Mouse (Mus musculus) gastrocnemius, adult 8-10 months (tissue): Measurements from ENCODE around the gene Slc7a11. TPM values are rescaled to one million over a fixed set of nuclear protein-coding genes. Genes with fewer than 3 reads are reported as not detected.

Experiments used
- DNase-seq, 2 experiments: peaks; one replicate each; pipeline ENCODE4 v3.0.0; 2022; ENCODE audit warnings: low spot score in 2 of 2
- total RNA-seq, 4 experiments: library from RNA; stranded (reverse); gene quantifications; 2 replicates each; pipeline ENCODE4 v1.2.4; 2022

The Slc7a11 gene
- total RNA-seq, 4 experiments from 2014 or later, result 0.05 to 0.12 (median 0.09) TPM; not detected in 1

DNA sequence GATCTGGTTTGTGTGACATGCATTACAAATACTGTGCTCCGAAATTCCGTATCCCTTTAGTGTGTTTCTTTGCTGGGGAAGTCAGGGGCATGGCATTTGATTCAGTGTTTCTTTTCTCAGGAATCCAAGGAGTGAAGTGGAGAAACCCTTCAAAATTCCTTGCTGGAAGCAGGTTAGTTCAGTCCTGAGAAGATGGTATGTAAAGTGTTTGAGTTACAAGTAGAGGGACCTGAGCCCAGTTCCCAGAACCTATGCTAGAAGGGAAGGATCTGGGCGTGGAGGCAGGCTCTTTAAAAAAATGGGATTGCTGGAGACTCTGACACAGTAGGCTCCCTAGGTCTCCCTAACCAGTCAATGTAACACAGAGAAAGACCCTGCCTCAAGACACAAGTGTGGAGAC is 572.6 kb downstream of the Slc7a11 start:
- DNase-seq, result no peak

DNA sequence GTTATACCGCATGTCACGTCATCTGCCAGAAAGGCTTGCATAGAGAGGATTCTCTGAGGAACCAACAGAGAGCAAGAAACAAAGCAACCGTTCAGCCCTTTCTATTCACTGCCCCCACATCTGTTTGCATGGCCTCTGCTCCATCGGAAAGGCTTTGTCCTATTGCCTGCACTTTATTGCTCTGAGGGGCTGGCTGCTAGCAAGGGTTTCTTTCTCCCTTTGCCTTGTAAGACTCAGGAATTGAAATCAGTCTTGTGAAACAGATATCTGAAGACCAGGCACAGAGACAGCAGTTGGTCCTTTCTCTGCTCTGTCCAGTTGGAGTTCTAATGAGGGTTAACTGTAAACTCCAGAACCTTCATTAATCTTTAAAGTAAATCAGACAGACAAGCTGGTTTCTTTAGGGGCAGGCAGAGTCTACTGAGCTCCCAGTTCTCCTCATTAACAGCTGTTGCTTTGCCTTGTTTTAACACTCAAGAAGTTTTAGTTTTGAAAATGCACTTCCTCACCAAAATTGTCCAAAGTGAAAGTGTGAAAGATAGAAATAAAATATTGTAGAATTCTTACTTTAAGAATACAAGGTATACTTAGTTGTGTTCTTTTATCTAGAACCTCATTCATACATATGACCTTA is 575.3 kb downstream of the Slc7a11 start:
- DNase-seq, result no peak

DNA sequence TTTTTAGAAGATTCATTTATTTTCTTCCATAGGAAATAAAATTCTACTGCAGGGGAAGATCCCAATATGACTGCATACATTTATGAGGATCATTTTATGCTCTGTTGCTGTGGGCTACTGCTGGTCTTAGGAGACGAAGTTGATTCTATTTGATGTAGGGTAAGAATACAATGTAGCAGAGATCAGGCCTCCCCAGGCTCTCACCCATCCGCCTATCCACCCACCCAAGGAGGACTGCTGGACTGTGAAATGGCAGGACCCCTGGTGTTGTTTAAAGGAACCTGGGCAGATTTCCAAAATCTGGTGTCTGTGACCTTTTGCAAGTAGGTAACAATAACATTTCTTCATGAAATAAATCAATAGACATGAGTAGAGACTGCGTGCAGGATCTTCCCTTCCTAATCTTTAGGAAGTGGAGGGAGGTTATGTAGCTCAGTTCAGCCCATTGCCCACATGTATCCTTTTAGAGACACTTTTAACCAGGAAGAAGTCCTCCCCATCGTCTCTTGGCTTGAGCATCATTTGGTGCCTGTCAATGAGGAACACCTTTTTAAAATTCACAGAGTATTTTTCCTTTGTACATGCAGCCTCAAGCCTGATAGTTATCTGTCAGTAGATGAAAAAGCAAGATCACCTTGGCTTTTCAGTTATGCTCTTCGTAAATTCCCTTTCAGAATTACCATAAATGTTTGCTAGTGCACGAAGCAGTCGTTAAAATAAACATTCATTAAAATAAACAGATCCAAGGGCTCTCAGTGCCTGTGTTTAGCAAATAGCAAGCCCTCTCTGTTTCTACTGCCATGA is 576.1 kb downstream of the Slc7a11 start:
- DNase-seq, result no peak

DNA sequence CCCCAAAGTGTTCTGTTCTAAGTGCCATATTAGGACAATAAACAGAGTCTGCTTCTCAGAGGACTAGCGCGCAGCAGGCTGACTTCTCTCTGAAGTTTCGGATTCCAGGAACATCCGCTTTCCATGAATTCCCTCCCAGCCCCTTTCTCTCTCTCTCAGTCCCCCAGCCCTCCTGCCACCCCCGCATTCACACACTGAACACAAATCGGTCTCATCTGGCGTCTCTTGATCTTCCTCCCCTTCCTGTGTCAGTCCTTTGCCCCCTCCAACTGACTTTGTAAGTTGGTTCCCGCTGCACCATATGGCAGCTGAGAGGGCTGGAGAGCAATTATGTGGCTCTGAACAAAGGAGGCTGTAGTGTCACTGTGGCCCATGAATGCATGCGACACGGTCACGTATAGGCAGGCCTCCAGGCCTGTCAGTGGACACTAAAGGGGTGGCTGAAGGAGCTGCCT is 577.3 kb downstream of the Slc7a11 start:
- no peak for DNase-seq

DNA sequence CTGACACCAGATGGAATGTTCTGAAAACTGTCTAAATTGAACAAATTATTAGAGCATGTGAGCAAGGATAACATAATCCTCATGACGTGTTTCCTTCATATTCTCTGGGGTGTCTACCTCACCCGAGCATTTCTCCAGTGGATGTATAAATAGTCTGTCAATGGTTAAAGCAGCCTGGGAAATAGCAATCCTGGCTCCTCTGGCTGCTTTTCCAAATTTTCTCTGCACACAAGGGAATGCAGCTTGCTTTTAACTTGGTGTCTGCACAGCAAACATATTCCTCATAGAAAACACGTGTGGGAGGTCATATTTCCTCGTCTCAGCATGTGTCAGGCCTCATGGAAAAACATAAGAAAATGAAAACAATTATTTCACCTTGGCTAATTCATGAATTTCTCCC is 586.6 kb downstream of the Slc7a11 start:
- peak; percentile 15 to 25 for DNase-seq

DNA sequence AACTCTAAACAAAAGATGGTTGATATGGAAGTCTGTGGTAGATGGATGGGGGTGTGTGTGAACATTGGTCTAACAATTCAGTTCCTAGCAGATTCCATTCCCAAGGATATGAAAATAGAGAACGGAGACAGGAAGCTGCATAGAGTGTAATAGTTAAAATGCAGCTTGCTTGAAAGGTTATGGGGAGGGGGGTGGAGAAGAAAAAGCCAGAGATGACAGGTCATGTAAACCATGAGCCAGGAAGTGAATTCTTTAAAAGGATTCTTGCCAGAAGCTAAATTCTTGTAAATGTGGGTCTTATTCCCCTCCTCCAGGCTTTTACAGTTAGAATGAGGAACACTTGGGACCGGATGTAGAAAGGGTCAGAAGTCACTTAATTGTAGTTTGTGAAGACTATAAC is 589.1 kb downstream of the Slc7a11 start:
- DNase-seq, result no peak

DNA sequence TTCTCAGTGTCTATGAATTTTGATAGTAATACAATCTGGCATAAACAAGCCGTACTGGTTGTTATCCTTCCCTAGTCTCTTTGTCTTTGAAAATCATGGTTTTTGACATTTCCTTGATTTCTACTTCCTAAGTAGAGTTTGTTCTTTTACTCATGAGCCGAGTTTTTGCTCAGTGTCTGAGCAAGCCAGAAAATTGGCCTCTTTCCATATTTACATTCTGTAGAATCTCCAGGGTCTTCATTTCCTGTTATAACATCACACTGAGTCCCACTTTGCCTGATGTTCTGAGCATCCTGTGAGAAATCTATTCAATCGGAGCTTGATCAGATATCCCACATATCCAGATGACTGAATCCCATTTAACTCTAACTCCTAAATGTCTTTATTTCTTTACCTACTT is 600.4 kb downstream of the Slc7a11 start:
- no peak for DNase-seq
